Mouse (Mus musculus) hindbrain, embryonic 13.5 days (tissue): ENCODE results near the gene Ano6. TPM values are rescaled to one million over a fixed set of nuclear protein-coding genes. Genes with fewer than 3 reads are reported as not detected.

ENCODE experiments used
- ATAC-seq: fragments of 200-750 bp; cut with Nextera tagmentation; 2 replicates; pipeline ENCODE4 v1.8.0; 2017; ENCODE audit warnings: moderate TSS enrichment; ENCODE audit not compliant: low FRiP score
- H3K27ac ChIP-seq: fragments of 300-500 bp; sonication (generic); 2 replicates; pipeline ENCODE4 v1.5.1; 2015; ENCODE audit warnings: inconsistent platforms, mild to moderate bottlenecking, moderate library complexity
- H3K27me3 ChIP-seq: fragments of 300-500 bp; sonication (generic); 2 replicates; pipeline ENCODE4 v1.6.1; 2015; ENCODE audit warnings: mild to moderate bottlenecking, inconsistent platforms
- H3K36me3 ChIP-seq: fragments of 300-500 bp; sonication (generic); 2 replicates; pipeline ENCODE4 v1.6.1; 2015; ENCODE audit warnings: mild to moderate bottlenecking, inconsistent platforms
- H3K4me1 ChIP-seq: fragments of 300-500 bp; sonication (generic); replicated peaks from 2 replicates; pipeline ENCODE4 v1.6.1; 2015; ENCODE audit warnings: inconsistent platforms
- H3K4me2 ChIP-seq: fragments of 300-500 bp; sonication (generic); 2 replicates; pipeline ENCODE4 v1.6.1; 2015; ENCODE audit warnings: inconsistent platforms, mild to moderate bottlenecking, moderate library complexity
- H3K4me3 ChIP-seq: fragments of 300-500 bp; sonication (generic); 2 replicates; pipeline ENCODE4 v1.5.1; 2015; ENCODE audit warnings: mild to moderate bottlenecking, inconsistent platforms
- H3K9ac ChIP-seq: fragments of 300-500 bp; sonication (generic); 2 replicates; pipeline ENCODE4 v1.6.1; 2015; ENCODE audit warnings: mild to moderate bottlenecking, inconsistent platforms
- H3K9me3 ChIP-seq: fragments of 300-500 bp; sonication (generic); 2 replicates; pipeline ENCODE4 v1.6.1; 2016; ENCODE audit warnings: inconsistent platforms
- WGBS: fragments of 180-500 bp; shearing (Covaris S2); methylation state at CpG from one replicate; pipeline ENCODE4 v1.1.7; 2015; 5-methylcytosine and 5-hydroxymethylcytosine counted together
- polyA plus RNA-seq: library from polyadenylated mRNA; unstranded; fragments of >200 nt; fragmentation: Nextera tagmentation; extraction: Ambion mirVana; gene quantifications from 2 replicates; pipeline ENCODE4 v1.2.1, GENCODE M21; 2015

The Ano6 gene
- polyA plus RNA-seq, 1 experiment from 2014 or later: 31.2 TPM

GRCm38 (mm10) chr15:95897653-95898052, 107.0 kb downstream of the Ano6 start:
- no peak for ATAC-seq
- H3K9me3 ChIP-seq: no peaks in the 10 kb centered on the region
- no peak overlapping the region for H3K27ac ChIP-seq
- no peaks in the 10 kb centered on the region for H3K27me3 ChIP-seq
- no peak overlapping the region for H3K9ac ChIP-seq
- H3K4me2 ChIP-seq: no peak overlapping the region
- H3K4me3 ChIP-seq: no peak overlapping the region
- H3K36me3 ChIP-seq: peaks cover 12% of the 10 kb centered on the region; the same call in 1 of the 2 replicates
- WGBS: 92% methylated on average over 12 of the region's 12 CpGs
- H3K4me1 ChIP-seq: no peaks in the 10 kb centered on the region

- no peak overlapping the region for H3K27ac ChIP-seq
- no peak for ATAC-seq
- H3K4me2 ChIP-seq: no peak overlapping the region
Measured at GRCm38 (mm10) chr15:95898438-95898837, 107.8 kb downstream of the Ano6 start.

GRCm38 (mm10) chr15:95902396-95902795, 111.8 kb downstream of the Ano6 start:
- Histone ChIP-seq H3K9ac (no peak overlapping the region), H3K27me3 (no peaks in the 10 kb centered on the region), H3K27ac (no peak overlapping the region), H3K9me3 (no peaks in the 10 kb centered on the region), H3K4me3 (no peak overlapping the region), H3K4me2 (no peak overlapping the region), H3K4me1 (peaks cover 23% of the 10 kb centered on the region), H3K36me3 (no peaks in the 10 kb centered on the region)
- WGBS: 89% methylated on average over 5 of the region's 5 CpGs
- no peak for ATAC-seq

More at GRCm38 (mm10) chr15:95898438-95898837, 107.8 kb downstream of the Ano6 start:
- H3K4me1 ChIP-seq: peaks cover under 1% of the 10 kb centered on the region
- H3K4me3 ChIP-seq: no peak overlapping the region
- no peaks in the 10 kb centered on the region for H3K9me3 ChIP-seq
- H3K36me3 ChIP-seq: peaks cover 12% of the 10 kb centered on the region; the same call in 1 of the 2 replicates
- no peak overlapping the region for H3K9ac ChIP-seq
- no peaks in the 10 kb centered on the region for H3K27me3 ChIP-seq
- 97% methylated on average over 6 of the region's 6 CpGs for WGBS

- Histone ChIP-seq H3K9me3 (no peaks in the 10 kb centered on the region), H3K4me1 (peaks cover 25% of the 10 kb centered on the region), H3K4me3 (no peak overlapping the region), H3K9ac (no peak overlapping the region), H3K27ac (no peak overlapping the region), H3K27me3 (no peaks in the 10 kb centered on the region), H3K36me3 (no peaks in the 10 kb centered on the region), H3K4me2 (no peak overlapping the region)
- ATAC-seq: no peak
- WGBS: 68% methylated on average over 14 of the region's 14 CpGs
Measured at GRCm38 (mm10) chr15:95904247-95904646, 113.6 kb downstream of the Ano6 start.

GRCm38 (mm10) chr15:95906017-95906749, 115.5 kb downstream of the Ano6 start:
- 67% methylated on average over 7 of the region's 7 CpGs for WGBS
- Histone ChIP-seq H3K27me3 (no peaks in the 10 kb centered on the region), H3K4me1 (peaks cover 25% of the 10 kb centered on the region), H3K36me3 (no peaks in the 10 kb centered on the region), H3K27ac (no peak overlapping the region), H3K9me3 (no peaks in the 10 kb centered on the region), H3K4me2 (no peak overlapping the region), H3K9ac (no peak overlapping the region), H3K4me3 (no peak overlapping the region)
- no peak for ATAC-seq

GRCm38 (mm10) chr15:95906891-95907290, 116.2 kb downstream of the Ano6 start:
- peaks cover 25% of the 10 kb centered on the region for H3K4me1 ChIP-seq
- H3K9ac ChIP-seq: no peak overlapping the region
- no peak overlapping the region for H3K4me2 ChIP-seq
- H3K27me3 ChIP-seq: no peaks in the 10 kb centered on the region
- H3K36me3 ChIP-seq: no peaks in the 10 kb centered on the region
- H3K4me3 ChIP-seq: no peak overlapping the region
- 93% methylated on average over 1 of the region's 1 CpGs for WGBS
- no peak overlapping the region for H3K27ac ChIP-seq
- no peak for ATAC-seq
- H3K9me3 ChIP-seq: no peaks in the 10 kb centered on the region

- Histone ChIP-seq H3K27me3 (no peaks in the 10 kb centered on the region), H3K9me3 (no peaks in the 10 kb centered on the region), H3K4me3 (no peak overlapping the region), H3K27ac (no peak overlapping the region), H3K9ac (no peak overlapping the region), H3K4me2 (no peak overlapping the region), H3K36me3 (no peaks in the 10 kb centered on the region), H3K4me1 (peaks cover 25% of the 10 kb centered on the region)
- 82% methylated on average over 10 of the region's 10 CpGs for WGBS
- no peak for ATAC-seq
Measured at GRCm38 (mm10) chr15:95907337-95907736, 116.7 kb downstream of the Ano6 start.

- H3K9me3 ChIP-seq: no peaks in the 10 kb centered on the region
- H3K4me3 ChIP-seq: no peak overlapping the region
- peaks cover 2% of the 10 kb centered on the region; the same call in 1 of the 2 replicates for H3K36me3 ChIP-seq
- 95% methylated on average over 1 of the region's 1 CpGs for WGBS
- ATAC-seq: no peak
- H3K4me2 ChIP-seq: no peak overlapping the region
- H3K9ac ChIP-seq: no peak overlapping the region
- no peak overlapping the region for H3K27ac ChIP-seq
- no peaks in the 10 kb centered on the region for H3K27me3 ChIP-seq
- H3K4me1 ChIP-seq: peaks cover 25% of the 10 kb centered on the region
Measured at GRCm38 (mm10) chr15:95907909-95908308, 117.3 kb downstream of the Ano6 start.

GRCm38 (mm10) chr15:95910099-95910780, 119.6 kb downstream of the Ano6 start:
- no peak for ATAC-seq
- H3K27ac ChIP-seq: no peak overlapping the region
- H3K4me2 ChIP-seq: no peak overlapping the region
- 70% methylated on average over 3 of the region's 3 CpGs for WGBS
- peaks cover 14% of the 10 kb centered on the region for H3K4me1 ChIP-seq
- H3K4me3 ChIP-seq: no peak overlapping the region
- H3K9me3 ChIP-seq: no peaks in the 10 kb centered on the region
- H3K27me3 ChIP-seq: no peaks in the 10 kb centered on the region
- no peak overlapping the region for H3K9ac ChIP-seq
- peaks cover 13% of the 10 kb centered on the region for H3K36me3 ChIP-seq

- Histone ChIP-seq H3K27me3 (no peaks in the 10 kb centered on the region), H3K27ac (no peak overlapping the region), H3K4me3 (no peak overlapping the region), H3K9me3 (no peaks in the 10 kb centered on the region), H3K36me3 (peaks cover 36% of the 10 kb centered on the region), H3K9ac (no peak overlapping the region), H3K4me1 (0 out of 2 replicates have a peak, but pooled peaks cover 6% of the 10 kb centered on the region), H3K4me2 (no peak overlapping the region)
- no peak for ATAC-seq
- WGBS: 83% methylated on average over 3 of the region's 3 CpGs
Measured at GRCm38 (mm10) chr15:95914963-95915362, 124.3 kb downstream of the Ano6 start.

GRCm38 (mm10) chr15:95915477-95915876, 124.8 kb downstream of the Ano6 start:
- no peak for ATAC-seq
- Histone ChIP-seq H3K9ac (no peak overlapping the region), H3K27ac (no peak overlapping the region), H3K27me3 (no peaks in the 10 kb centered on the region), H3K9me3 (no peaks in the 10 kb centered on the region), H3K4me1 (0 out of 2 replicates have a peak, but pooled peaks cover 7% of the 10 kb centered on the region), H3K4me3 (no peak overlapping the region), H3K36me3 (peaks cover 36% of the 10 kb centered on the region), H3K4me2 (no peak overlapping the region)
- 95% methylated on average over 3 of the region's 3 CpGs for WGBS

- H3K4me2 ChIP-seq: no peak overlapping the region
- H3K27ac ChIP-seq: no peak overlapping the region
- no peak overlapping the region for H3K4me3 ChIP-seq
- H3K4me1 ChIP-seq: 0 out of 2 replicates have a peak, but pooled peaks cover 7% of the 10 kb centered on the region
- H3K9me3 ChIP-seq: no peaks in the 10 kb centered on the region
- 92% methylated on average over 3 of the region's 3 CpGs for whole genome bisulfite sequencing
- no peaks in the 10 kb centered on the region for H3K27me3 ChIP-seq
- H3K36me3 ChIP-seq: peaks cover 41% of the 10 kb centered on the region
- no peak overlapping the region for H3K9ac ChIP-seq
- no peak for ATAC-seq
Measured at GRCm38 (mm10) chr15:95917330-95917729, 126.7 kb downstream of the Ano6 start.
